Mouse (Mus musculus): ENCODE data around the gene Nploc4. TPM values are rescaled to one million over a fixed set of nuclear protein-coding genes. Genes with fewer than 3 reads are reported as not detected.

Gene Nploc4
- polyA plus RNA-seq, 1 experiment: 39.2 TPM

- no peak overlapping the region for H3K4me3 ChIP-seq (replicated peaks; ENCODE audit: extremely low read depth, low read depth, low read length)
- WGBS: 83% methylated on average over 2 of the region's 2 CpGs
Observed at GRCm38 (mm10) chr11:120463536-120463935, 26.0 kb upstream of the Nploc4 start.

GRCm38 (mm10) chr11:120458847-120459597 lies 21.5 kb upstream of the Nploc4 start:
- TF ChIP-seq CTCF (IDR thresholded peaks at IDR 0.05; ENCODE audit: insufficient read depth, low read length) (peak; percentile 10; the same call in 1 of the 2 replicates), POLR2A (IDR thresholded peaks at IDR 0.05; ENCODE audit: borderline replicate concordance, extremely low read depth, low read depth, low read length) (no peak)
- WGBS: 59% methylated on average over 6 of the region's 6 CpGs
- Histone ChIP-seq H3K4me1 (ENCODE audit: control insufficient read depth, insufficient read depth, low read length) (no peaks in the 10 kb centered on the region; the same call in 1 of the 2 replicates), H3K4me3 (replicated peaks; ENCODE audit: extremely low read depth, low read depth, low read length) (no peak overlapping the region)
- no peak for DNase-seq

More at GRCm38 (mm10) chr11:120463536-120463935, 26.0 kb upstream of the Nploc4 start:
- TF ChIP-seq CTCF (IDR thresholded peaks at IDR 0.05; ENCODE audit: insufficient read depth, low read length) (no peak), POLR2A (IDR thresholded peaks at IDR 0.05; ENCODE audit: borderline replicate concordance, extremely low read depth, low read depth, low read length) (no peak)
- peaks cover 8% of the 10 kb centered on the region for H3K4me1 ChIP-seq (ENCODE audit: control insufficient read depth, insufficient read depth, low read length)
- DNase-seq: no peak

GRCm38 (mm10) chr11:120457772-120458751 lies 20.6 kb upstream of the Nploc4 start, which contains the start of the genes Oxld1 and Ccdc137:
Gene Oxld1 (minus strand): TSS chr11:120458068.
Gene Ccdc137 (plus strand): TSS chr11:120458115.
- peak; percentile 76 for DNase-seq

GRCm38 (mm10) chr11:120457370-120457769 lies 19.9 kb upstream of the Nploc4 start:
- TF ChIP-seq POLR2A (IDR thresholded peaks at IDR 0.05; ENCODE audit: borderline replicate concordance, extremely low read depth, low read depth, low read length): no peak
- TF ChIP-seq CTCF (IDR thresholded peaks at IDR 0.05; ENCODE audit: insufficient read depth, low read length): no peak
- WGBS: 11% methylated on average over 14 of the region's 14 CpGs
- peak overlapping the region; percentile 80 for H3K4me3 ChIP-seq (replicated peaks; ENCODE audit: extremely low read depth, low read depth, low read length)
- no peak for DNase-seq
- no peaks in the 10 kb centered on the region; the same call in 1 of the 2 replicates for H3K4me1 ChIP-seq (ENCODE audit: control insufficient read depth, insufficient read depth, low read length)

More at GRCm38 (mm10) chr11:120457772-120458751, 20.6 kb upstream of the Nploc4 start, which contains the start of the genes Oxld1 and Ccdc137:
- WGBS: 2% methylated on average over 62 of the region's 62 CpGs
- Histone ChIP-seq H3K4me3 (replicated peaks; ENCODE audit: extremely low read depth, low read depth, low read length) (peak within 1 kb of the TSS; percentile 80), H3K4me1 (ENCODE audit: control insufficient read depth, insufficient read depth, low read length) (no peaks in the 10 kb centered on the region; the same call in 1 of the 2 replicates)
- no peak for TF ChIP-seq CTCF (IDR thresholded peaks at IDR 0.05; ENCODE audit: insufficient read depth, low read length)
- peak; percentile 79; the same call in 1 of the 2 replicates for TF ChIP-seq POLR2A (IDR thresholded peaks at IDR 0.05; ENCODE audit: borderline replicate concordance, extremely low read depth, low read depth, low read length)

GRCm38 (mm10) chr11:120455413-120455812 lies 17.9 kb upstream of the Nploc4 start:
- H3K4me3 ChIP-seq (replicated peaks; ENCODE audit: extremely low read depth, low read depth, low read length): no peak overlapping the region
- H3K4me1 ChIP-seq (ENCODE audit: control insufficient read depth, insufficient read depth, low read length): no peaks in the 10 kb centered on the region; the same call in 1 of the 2 replicates
- TF ChIP-seq POLR2A (IDR thresholded peaks at IDR 0.05; ENCODE audit: borderline replicate concordance, extremely low read depth, low read depth, low read length) (no peak), CTCF (IDR thresholded peaks at IDR 0.05; ENCODE audit: insufficient read depth, low read length) (no peak)
- 90% methylated on average over 7 of the region's 7 CpGs for WGBS
- no peak for DNase-seq

- TF ChIP-seq POLR2A (IDR thresholded peaks at IDR 0.05; ENCODE audit: borderline replicate concordance, extremely low read depth, low read depth, low read length) (no peak), CTCF (IDR thresholded peaks at IDR 0.05; ENCODE audit: insufficient read depth, low read length) (no peak)
- WGBS: 92% methylated on average over 4 of the region's 4 CpGs
- H3K4me3 ChIP-seq (replicated peaks; ENCODE audit: extremely low read depth, low read depth, low read length): no peak overlapping the region
- no peaks in the 10 kb centered on the region; the same call in 1 of the 2 replicates for H3K4me1 ChIP-seq (ENCODE audit: control insufficient read depth, insufficient read depth, low read length)
- DNase-seq: no peak
Observed at GRCm38 (mm10) chr11:120454965-120455364, 17.5 kb upstream of the Nploc4 start.

GRCm38 (mm10) chr11:120453306-120453705 lies 15.8 kb upstream of the Nploc4 start, which contains the start of gene Pde6g:
Gene Pde6g (minus strand): TSS chr11:120453500.
- no peak for TF ChIP-seq POLR2A (IDR thresholded peaks at IDR 0.05; ENCODE audit: borderline replicate concordance, extremely low read depth, low read depth, low read length)
- TF ChIP-seq CTCF (IDR thresholded peaks at IDR 0.05; ENCODE audit: insufficient read depth, low read length): no peak
- Histone ChIP-seq H3K4me1 (ENCODE audit: control insufficient read depth, insufficient read depth, low read length) (no peaks in the 10 kb centered on the region), H3K4me3 (replicated peaks; ENCODE audit: extremely low read depth, low read depth, low read length) (no peak within 1 kb of the TSS)
- no peak for DNase-seq
- 89% methylated on average over 4 of the region's 4 CpGs for WGBS

- 66% methylated on average over 3 of the region's 3 CpGs for WGBS
- no peak for TF ChIP-seq POLR2A (IDR thresholded peaks at IDR 0.05; ENCODE audit: borderline replicate concordance, extremely low read depth, low read depth, low read length)
- TF ChIP-seq CTCF (IDR thresholded peaks at IDR 0.05; ENCODE audit: insufficient read depth, low read length): no peak
- no peak for DNase-seq
- no peaks in the 10 kb centered on the region for H3K4me1 ChIP-seq (ENCODE audit: control insufficient read depth, insufficient read depth, low read length)
- no peak overlapping the region for H3K4me3 ChIP-seq (replicated peaks; ENCODE audit: extremely low read depth, low read depth, low read length)
Observed at GRCm38 (mm10) chr11:120452246-120452645, 14.7 kb upstream of the Nploc4 start.

GRCm38 (mm10) chr11:120447179-120447578 lies 9.7 kb upstream of the Nploc4 start:
- no peak for TF ChIP-seq POLR2A (IDR thresholded peaks at IDR 0.05; ENCODE audit: borderline replicate concordance, extremely low read depth, low read depth, low read length)
- TF ChIP-seq CTCF (IDR thresholded peaks at IDR 0.05; ENCODE audit: insufficient read depth, low read length): no peak
- WGBS: 85% methylated on average over 7 of the region's 7 CpGs
- H3K4me3 ChIP-seq (replicated peaks; ENCODE audit: extremely low read depth, low read depth, low read length): no peak overlapping the region
- H3K4me1 ChIP-seq (ENCODE audit: control insufficient read depth, insufficient read depth, low read length): no peaks in the 10 kb centered on the region
- DNase-seq: no peak

Measured in lung, adult 2 months (tissue).